Mouse (Mus musculus) neural tube, embryonic 14.5 days (tissue): ENCODE results near the gene Dhrs3. TPM values are rescaled to one million over a fixed set of nuclear protein-coding genes. Genes with fewer than 3 reads are reported as not detected.

Source experiments
- ATAC-seq: fragments of 200-750 bp; cut with Nextera tagmentation; 2 replicates; pipeline ENCODE4 v1.8.0; 2017; ENCODE audit warnings: low read depth, mild to moderate bottlenecking, moderate TSS enrichment, moderate library complexity
- H3K27ac ChIP-seq: fragments of 300-500 bp; sonication (generic); 2 replicates; pipeline ENCODE4 v1.5.1; 2014; ENCODE audit warnings: low read depth, mild to moderate bottlenecking, control low read depth, low read length, moderate library complexity, mixed read lengths
- H3K27me3 ChIP-seq: fragments of 300-500 bp; sonication (generic); 2 replicates; pipeline ENCODE4 v1.6.1; 2014; ENCODE audit warnings: low read length; ENCODE audit not compliant: control insufficient read depth, insufficient read depth
- H3K36me3 ChIP-seq: fragments of 300-500 bp; sonication (generic); 2 replicates; pipeline ENCODE4 v1.6.1; 2014; ENCODE audit warnings: low read length, mixed read lengths; ENCODE audit not compliant: control insufficient read depth, insufficient read depth
- H3K4me1 ChIP-seq: fragments of 300-500 bp; sonication (generic); 2 replicates; pipeline ENCODE4 v1.6.1; 2014; ENCODE audit warnings: low read length; ENCODE audit not compliant: control insufficient read depth, insufficient read depth
- H3K4me2 ChIP-seq: fragments of 300-500 bp; sonication (generic); 2 replicates; pipeline ENCODE4 v1.6.1; 2014; ENCODE audit warnings: mild to moderate bottlenecking, low read depth, low read length, control low read depth
- H3K4me3 ChIP-seq: fragments of 300-500 bp; sonication (generic); 2 replicates; pipeline ENCODE4 v1.5.1; 2014; ENCODE audit warnings: low read depth, low read length, control low read depth, mixed read lengths
- H3K9ac ChIP-seq: fragments of 300-500 bp; sonication (generic); replicated peaks from 2 replicates; pipeline ENCODE4 v1.6.1; 2014; ENCODE audit warnings: low read depth, mild to moderate bottlenecking, control low read depth, low read length, mixed read lengths
- H3K9me3 ChIP-seq: fragments of 300-500 bp; sonication (generic); 2 replicates; pipeline ENCODE4 v1.6.1; 2016; ENCODE audit warnings: low read length; ENCODE audit not compliant: control insufficient read depth
- WGBS: fragments of 180-500 bp; shearing (Covaris S2); extraction: QIAGEN DNeasy Blood & Tissue Kit; methylation state at CpG from one replicate; pipeline ENCODE4 v1.1.7; 2014; 5-methylcytosine and 5-hydroxymethylcytosine counted together
- polyA plus RNA-seq: library from polyadenylated mRNA; unstranded; fragments of >200 nt; fragmentation: Nextera tagmentation; extraction: Ambion mirVana; gene quantifications from 2 replicates; pipeline ENCODE4 v1.2.1, GENCODE M21; 2014

Gene Dhrs3
- polyA plus RNA-seq, 1 experiment from 2014 or later = 17.0 TPM

GRCm38 (mm10) chr4:144886460-144886859 lies 6.2 kb upstream of the Dhrs3 start:
- Histone ChIP-seq H3K9me3 (no peaks in the 10 kb centered on the region), H3K36me3 (no peaks in the 10 kb centered on the region), H3K27ac (no peak overlapping the region), H3K4me3 (no peak overlapping the region), H3K27me3 (no peaks in the 10 kb centered on the region), H3K4me1 (no peaks in the 10 kb centered on the region), H3K9ac (no peak overlapping the region), H3K4me2 (no peak overlapping the region)
- 0 out of 2 replicates have a peak, but pooled peaks have one; percentile 18 for ATAC-seq
- 42% methylated on average over 6 of the region's 6 CpGs for WGBS

- Histone ChIP-seq H3K4me2 (no peak overlapping the region), H3K4me1 (peaks cover 10% of the 10 kb centered on the region; the same call in 1 of the 2 replicates), H3K9ac (no peak overlapping the region), H3K36me3 (no peaks in the 10 kb centered on the region), H3K27me3 (no peaks in the 10 kb centered on the region), H3K27ac (no peak overlapping the region), H3K4me3 (no peak overlapping the region), H3K9me3 (no peaks in the 10 kb centered on the region)
- no peak for ATAC-seq
- WGBS = 78% methylated on average over 4 of the region's 4 CpGs
These were observed 3.9 kb upstream of the Dhrs3 start for GRCm38 (mm10) chr4:144888750-144889149.

- Histone ChIP-seq H3K27me3 (0 out of 2 replicates have a peak, but pooled peaks cover under 1% of the 10 kb centered on the region), H3K4me2 (no peak overlapping the region), H3K36me3 (no peaks in the 10 kb centered on the region), H3K9me3 (no peaks in the 10 kb centered on the region), H3K4me1 (peaks cover 14% of the 10 kb centered on the region; the same call in 1 of the 2 replicates), H3K9ac (no peak overlapping the region), H3K27ac (no peak overlapping the region), H3K4me3 (no peak overlapping the region)
- 83% methylated on average over 9 of the region's 9 CpGs for WGBS
- no peak for ATAC-seq
These were observed 2.9 kb upstream of the Dhrs3 start for GRCm38 (mm10) chr4:144889505-144890301.

GRCm38 (mm10) chr4:144890690-144891120 lies 1.9 kb upstream of the Dhrs3 start:
- Histone ChIP-seq H3K36me3 (no peaks in the 10 kb centered on the region), H3K4me3 (no peak overlapping the region)
- WGBS = 2% methylated on average over 7 of the region's 7 CpGs

GRCm38 (mm10) chr4:144891121-144891711 lies 1.4 kb upstream of the Dhrs3 start:
- H3K9ac ChIP-seq = no peak overlapping the region
- no peak overlapping the region for H3K4me3 ChIP-seq
- ATAC-seq = no peak
- 40% methylated on average over 10 of the region's 10 CpGs for WGBS
- H3K27me3 ChIP-seq = 0 out of 2 replicates have a peak, but pooled peaks cover 4% of the 10 kb centered on the region
- no peaks in the 10 kb centered on the region for H3K9me3 ChIP-seq
- peaks cover 16% of the 10 kb centered on the region; the same call in 1 of the 2 replicates for H3K4me1 ChIP-seq
- no peaks in the 10 kb centered on the region for H3K36me3 ChIP-seq
- no peak overlapping the region for H3K4me2 ChIP-seq
- H3K27ac ChIP-seq = no peak overlapping the region

More at GRCm38 (mm10) chr4:144890690-144891120, 1.9 kb upstream of the Dhrs3 start:
- Histone ChIP-seq H3K4me1 (peaks cover 14% of the 10 kb centered on the region; the same call in 1 of the 2 replicates), H3K27me3 (0 out of 2 replicates have a peak, but pooled peaks cover 4% of the 10 kb centered on the region), H3K4me2 (no peak overlapping the region), H3K9ac (no peak overlapping the region), H3K9me3 (no peaks in the 10 kb centered on the region), H3K27ac (no peak overlapping the region)
- peak; percentile 50 for ATAC-seq

GRCm38 (mm10) chr4:144891743-144892132 lies 889 bp upstream of the Dhrs3 start:
- ATAC-seq = no peak
- Histone ChIP-seq H3K4me2 (peak overlapping the region; percentile 92), H3K27me3 (0 out of 2 replicates have a peak, but pooled peaks cover 4% of the 10 kb centered on the region), H3K4me1 (peaks cover 16% of the 10 kb centered on the region; the same call in 1 of the 2 replicates), H3K9me3 (no peaks in the 10 kb centered on the region), H3K4me3 (peak overlapping the region; percentile 39), H3K36me3 (no peaks in the 10 kb centered on the region), H3K27ac (0 out of 2 replicates have a peak overlapping the region, but pooled peaks have one; percentile 16), H3K9ac (no peak overlapping the region)
- WGBS = 7% methylated on average over 5 of the region's 5 CpGs

- H3K27me3 ChIP-seq = 0 out of 2 replicates have a peak, but pooled peaks cover 4% of the 10 kb centered on the region
- H3K9ac ChIP-seq = peak overlapping the region; percentile 39; the same call in 1 of the 2 replicates
- 0% methylated on average over 12 of the region's 12 CpGs for WGBS
- H3K4me1 ChIP-seq = peaks cover 16% of the 10 kb centered on the region; the same call in 1 of the 2 replicates
- peak overlapping the region; percentile 92 for H3K4me2 ChIP-seq
- no peak for ATAC-seq
- no peaks in the 10 kb centered on the region for H3K36me3 ChIP-seq
- H3K9me3 ChIP-seq = no peaks in the 10 kb centered on the region
- no peak overlapping the region for H3K27ac ChIP-seq
- H3K4me3 ChIP-seq = peak overlapping the region; percentile 39
These were observed 278 bp downstream of the Dhrs3 start for GRCm38 (mm10) chr4:144892937-144893272.

DNA sequence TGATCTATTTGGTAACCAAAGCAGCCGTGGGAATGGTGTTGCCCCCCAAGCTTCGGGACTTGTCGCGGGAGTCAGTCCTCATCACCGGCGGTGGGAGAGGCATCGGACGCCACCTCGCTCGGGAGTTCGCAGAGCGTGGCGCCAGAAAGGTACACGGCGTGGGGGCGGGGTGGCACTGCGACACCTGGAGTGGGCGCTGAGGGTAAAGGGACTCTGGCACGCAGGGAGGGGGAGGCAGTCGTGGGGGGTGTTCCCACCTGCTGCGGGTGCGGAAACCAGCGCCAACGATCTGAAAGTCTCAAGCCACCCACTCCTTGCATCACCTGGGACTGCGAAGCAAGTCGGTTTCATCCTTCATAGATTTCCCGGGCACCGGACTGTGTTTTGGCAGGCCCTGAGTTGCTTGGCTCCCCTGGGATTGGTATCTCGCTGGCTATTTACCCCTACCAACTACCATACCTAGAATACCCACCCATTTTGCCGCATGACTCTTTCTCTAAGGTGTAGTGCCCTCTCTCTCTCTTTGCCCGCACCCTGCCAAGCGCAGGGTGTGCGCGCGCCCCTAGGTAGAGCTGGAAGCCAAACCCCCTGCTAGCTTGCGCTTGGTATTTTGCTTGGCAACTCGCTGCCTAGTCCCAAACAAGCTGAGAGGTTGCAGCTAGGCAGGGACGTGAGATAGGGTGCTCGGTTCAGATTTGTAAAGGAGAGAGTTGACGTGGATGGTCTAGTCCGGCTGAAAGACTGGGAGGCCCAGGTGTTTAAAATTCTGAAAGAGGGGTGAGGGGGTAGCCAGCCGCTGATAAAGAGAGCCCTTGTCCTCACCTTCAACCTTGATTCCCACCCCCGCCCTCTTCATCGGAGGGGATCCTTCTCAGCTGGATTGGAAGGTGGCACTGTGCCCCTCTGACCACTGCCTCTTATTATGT lies 1.2 kb downstream of the Dhrs3 start:
- Histone ChIP-seq H3K9me3 (no peaks in the 10 kb centered on the region), H3K9ac (peak overlapping the region; percentile 39), H3K4me3 (peak overlapping the region; percentile 39), H3K27me3 (0 out of 2 replicates have a peak, but pooled peaks cover 4% of the 10 kb centered on the region), H3K4me2 (peak overlapping the region; percentile 92), H3K4me1 (peaks cover 16% of the 10 kb centered on the region; the same call in 1 of the 2 replicates), H3K27ac (no peak overlapping the region; the same call in 1 of the 2 replicates), H3K36me3 (no peaks in the 10 kb centered on the region)
- under 1% methylated on average over 42 of the region's 44 CpGs for WGBS
- peak; percentile 13; the same call in 1 of the 2 replicates for ATAC-seq
